Mouse (Mus musculus) heart, embryonic 14.5 days (tissue): ENCODE measurements around the gene 2410004P03Rik. TPM values are rescaled to one million over a fixed set of nuclear protein-coding genes. Genes with fewer than 3 reads are reported as not detected.

ENCODE experiments used
- ATAC-seq: fragments of 200-750 bp; cut with Nextera tagmentation; 2 replicates; pipeline ENCODE4 v1.8.0; 2017; ENCODE audit warnings: low read depth, moderate TSS enrichment; ENCODE audit not compliant: insufficient number of reproducible peaks, insufficient read depth, low FRiP score
- H3K27ac ChIP-seq, 2 experiments: fragments of 200-500 bp in 1 of 2; fragments of 300-500 bp in 1 of 2; sonication (generic) in 1 of 2; replicated peaks in 1 of 2; 2 replicates each; pipeline ENCODE4 v1.5.1; 2012 to 2014; ENCODE audit warnings: low read depth in 2 of 2, low read length in 2 of 2, control low read depth in 1 of 2, mild to moderate bottlenecking in 1 of 2, mixed read lengths in 1 of 2; ENCODE audit not compliant: control insufficient read depth in 1 of 2, insufficient read depth in 1 of 2
- H3K27me3 ChIP-seq: fragments of 300-500 bp; sonication (generic); 2 replicates; pipeline ENCODE4 v1.6.1; 2014; ENCODE audit warnings: mild to moderate bottlenecking, low read length, control low read depth; ENCODE audit not compliant: control insufficient read depth, insufficient read depth
- H3K36me3 ChIP-seq: fragments of 300-500 bp; sonication (generic); 2 replicates; pipeline ENCODE4 v1.6.1; 2014; ENCODE audit warnings: mild to moderate bottlenecking, control low read depth, low read length, mixed read lengths; ENCODE audit not compliant: control insufficient read depth, insufficient read depth
- H3K4me1 ChIP-seq, 2 experiments: fragments of 200-500 bp in 1 of 2; fragments of 300-500 bp in 1 of 2; sonication (generic) in 1 of 2; 2 replicates each; pipeline ENCODE4 v1.6.1; 2012 to 2014; ENCODE audit warnings: low read length in 2 of 2, control low read depth in 1 of 2, mixed read lengths in 1 of 2; ENCODE audit not compliant: control insufficient read depth in 2 of 2, insufficient read depth in 2 of 2
- H3K4me2 ChIP-seq: fragments of 300-500 bp; sonication (generic); 2 replicates; pipeline ENCODE4 v1.6.1; 2014; ENCODE audit warnings: mild to moderate bottlenecking, low read length
- H3K4me3 ChIP-seq, 2 experiments: fragments of 200-500 bp in 1 of 2; fragments of 300-500 bp in 1 of 2; sonication (generic) in 1 of 2; 2 replicates each; pipeline ENCODE4 v1.5.1; 2012 to 2014; ENCODE audit warnings: low read length in 2 of 2, mild to moderate bottlenecking in 2 of 2, control low read depth in 1 of 2, low read depth in 1 of 2, moderate library complexity in 1 of 2; ENCODE audit not compliant: control insufficient read depth in 1 of 2, insufficient read depth in 1 of 2
- H3K9ac ChIP-seq: fragments of 300-500 bp; sonication (generic); 2 replicates; pipeline ENCODE4 v1.6.1; 2014; ENCODE audit warnings: mild to moderate bottlenecking, low read length
- H3K9me3 ChIP-seq: fragments of 300-500 bp; sonication (generic); 2 replicates; pipeline ENCODE4 v1.6.1; 2016; ENCODE audit warnings: low read length, control low read depth; ENCODE audit not compliant: control insufficient read depth
- WGBS: fragments of 180-500 bp; shearing (Covaris S2); extraction: QIAGEN DNeasy Blood & Tissue Kit; methylation state at CpG from one replicate; pipeline ENCODE4 v1.1.7; 2014; 5-methylcytosine and 5-hydroxymethylcytosine counted together
- polyA plus RNA-seq: library from polyadenylated mRNA; unstranded; fragments of >200 nt; fragmentation: Nextera tagmentation; extraction: Ambion mirVana; gene quantifications from 2 replicates; pipeline ENCODE4 v1.2.1, GENCODE M21; 2014

The 2410004P03Rik gene
- not detected in 2 replicates for polyA plus RNA-seq

GRCm38 (mm10) chr12:17011100-17011870, at the start of gene 2410004P03Rik:
Gene 2410004P03Rik (minus strand): TSS chr12:17011727.
- 5% methylated on average over 29 of the region's 29 CpGs for WGBS
- Histone ChIP-seq H3K27ac (no peak within 1 kb of the TSS), H3K9me3 (0 out of 2 replicates have a peak, but pooled peaks cover 5% of the 10 kb centered on the region), H3K27me3 (no peaks in the 10 kb centered on the region), H3K4me3 (peak within 1 kb of the TSS; percentile 37 to 59), H3K4me2 (peak within 1 kb of the TSS; percentile 63), H3K36me3 (no peaks in the 10 kb centered on the region), H3K9ac (peak within 1 kb of the TSS; percentile 36; the same call in 1 of the 2 replicates), H3K4me1 (peaks cover 6 to 7% of the 10 kb centered on the region in 2 experiments; a peak in 2 of 4 replicates)
- ATAC-seq: no peak

- Histone ChIP-seq H3K4me2 (no peak overlapping the region), H3K9ac (no peak overlapping the region), H3K4me3 (no peak overlapping the region), H3K27me3 (no peaks in the 10 kb centered on the region), H3K36me3 (no peaks in the 10 kb centered on the region), H3K4me1 (no peaks in the 10 kb centered on the region), H3K9me3 (no peaks in the 10 kb centered on the region), H3K27ac (no peak overlapping the region)
- 66% methylated on average over 7 of the region's 7 CpGs for WGBS
- no peak for ATAC-seq
Measured at GRCm38 (mm10) chr12:17061183-17061722, 49.7 kb upstream of the 2410004P03Rik start.

- 75% methylated on average over 10 of the region's 10 CpGs for WGBS
Measured at GRCm38 (mm10) chr12:17058490-17058889, 47.0 kb upstream of the 2410004P03Rik start.

GRCm38 (mm10) chr12:17057110-17057509, 45.6 kb upstream of the 2410004P03Rik start:
- Histone ChIP-seq H3K9ac (no peak overlapping the region), H3K27ac (no peak overlapping the region), H3K4me2 (no peak overlapping the region), H3K36me3 (no peaks in the 10 kb centered on the region), H3K27me3 (no peaks in the 10 kb centered on the region), H3K4me1 (no peaks in the 10 kb centered on the region), H3K4me3 (no peak overlapping the region), H3K9me3 (no peaks in the 10 kb centered on the region)
- ATAC-seq: no peak
- 75% methylated on average over 8 of the region's 8 CpGs for WGBS

More at GRCm38 (mm10) chr12:17058490-17058889, 47.0 kb upstream of the 2410004P03Rik start:
- Histone ChIP-seq H3K36me3 (no peaks in the 10 kb centered on the region), H3K9ac (no peak overlapping the region), H3K9me3 (no peaks in the 10 kb centered on the region), H3K4me2 (no peak overlapping the region), H3K27me3 (no peaks in the 10 kb centered on the region), H3K4me3 (no peak overlapping the region), H3K27ac (no peak overlapping the region), H3K4me1 (no peaks in the 10 kb centered on the region)
- ATAC-seq: no peak

GRCm38 (mm10) chr12:17055766-17056165, 44.2 kb upstream of the 2410004P03Rik start:
- no peak overlapping the region for H3K9ac ChIP-seq
- 93% methylated on average over 4 of the region's 4 CpGs for WGBS
- H3K4me2 ChIP-seq: no peak overlapping the region
- H3K9me3 ChIP-seq: no peaks in the 10 kb centered on the region
- no peaks in the 10 kb centered on the region for H3K27me3 ChIP-seq
- no peak overlapping the region for H3K4me3 ChIP-seq
- no peaks in the 10 kb centered on the region for H3K36me3 ChIP-seq
- H3K27ac ChIP-seq: no peak overlapping the region
- ATAC-seq: no peak
- H3K4me1 ChIP-seq: no peaks in the 10 kb centered on the region

GRCm38 (mm10) chr12:17054691-17055090, 43.2 kb upstream of the 2410004P03Rik start:
- Histone ChIP-seq H3K27me3 (no peaks in the 10 kb centered on the region), H3K36me3 (no peaks in the 10 kb centered on the region), H3K27ac (no peak overlapping the region), H3K4me2 (no peak overlapping the region), H3K9me3 (no peaks in the 10 kb centered on the region), H3K4me1 (no peaks in the 10 kb centered on the region), H3K9ac (no peak overlapping the region), H3K4me3 (no peak overlapping the region)
- no peak for ATAC-seq
- 45% methylated on average over 4 of the region's 4 CpGs for WGBS

- Histone ChIP-seq H3K4me3 (no peak overlapping the region), H3K36me3 (no peaks in the 10 kb centered on the region), H3K4me1 (no peaks in the 10 kb centered on the region), H3K4me2 (no peak overlapping the region), H3K27me3 (no peaks in the 10 kb centered on the region), H3K9ac (no peak overlapping the region), H3K9me3 (no peaks in the 10 kb centered on the region), H3K27ac (no peak overlapping the region)
- no peak for ATAC-seq
- 50% methylated on average over 2 of the region's 2 CpGs for WGBS
Measured at GRCm38 (mm10) chr12:17052673-17053072, 41.1 kb upstream of the 2410004P03Rik start.
